In the genomic region with DNA sequence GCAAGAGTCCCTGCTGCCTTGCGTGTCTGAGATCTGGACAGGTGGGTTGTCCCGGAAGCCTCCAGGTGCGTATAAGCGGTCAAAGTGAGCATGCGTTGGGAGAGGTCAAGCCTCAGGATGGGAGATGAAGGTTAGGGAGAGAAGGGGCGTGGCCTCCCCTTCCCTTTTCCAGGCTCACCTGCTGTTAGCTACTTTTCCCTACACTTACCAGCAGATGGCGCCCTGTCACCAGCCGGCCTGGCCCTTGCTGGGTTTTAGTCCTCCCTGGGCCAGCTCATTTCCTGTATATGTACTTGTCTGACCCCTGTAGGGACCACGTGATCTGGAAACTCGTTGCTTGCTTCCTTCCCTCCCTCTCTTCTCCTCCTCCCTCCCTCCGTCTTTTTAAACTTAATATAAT, we compare ENCODE assay signal across 8 mouse cellular contexts. TPM values are rescaled to one million over a fixed set of nuclear protein-coding genes. Genes with fewer than 3 reads are reported as not detected.
A peak's percentile ranks its signal among the peaks of the same experiment; 100 is the strongest.
DNase-seq lines count a peak whose midpoint lies in the region; ATAC-seq lines count a peak whose summit lies in the region.

No protein-coding gene starts in this region.

- no peak overlapping the region for H3K4me2 ChIP-seq in neural tube, embryonic 15.5 days
- H3K4me2 ChIP-seq in embryonic facial prominence, embryonic 11.5 days (ENCODE audit: low read depth, low read length) = no peak overlapping the region
- H3K4me2 ChIP-seq in midbrain, embryonic 16.5 days (ENCODE audit: low read length) = no peak overlapping the region

- 13% methylated on average over 11 of the region's 11 CpGs for WGBS in neural tube, embryonic 15.5 days
- WGBS in embryonic facial prominence, embryonic 11.5 days = 4% methylated on average over 11 of the region's 11 CpGs
- WGBS in limb, embryonic 10.5 days = 8% methylated on average over 11 of the region's 11 CpGs
- WGBS in midbrain, embryonic 16.5 days = 8% methylated on average over 11 of the region's 11 CpGs

- no peaks in the 10 kb centered on the region for H3K36me3 ChIP-seq in neural tube, embryonic 15.5 days
- no peaks in the 10 kb centered on the region for H3K36me3 ChIP-seq in embryonic facial prominence, embryonic 11.5 days (replicated peaks; ENCODE audit: control insufficient read depth, insufficient read depth, low read depth, low read length)
- H3K36me3 ChIP-seq in limb, embryonic 10.5 days = no peaks in the 10 kb centered on the region
- no peaks in the 10 kb centered on the region for H3K36me3 ChIP-seq in midbrain, embryonic 16.5 days (ENCODE audit: control insufficient read depth, insufficient read depth, low read length)

- H3K9me3 ChIP-seq in neural tube, embryonic 15.5 days (replicated peaks) = no peaks in the 10 kb centered on the region
- H3K9me3 ChIP-seq in embryonic facial prominence, embryonic 11.5 days (replicated peaks; ENCODE audit: control insufficient read depth, low read length) = no peaks in the 10 kb centered on the region
- H3K9me3 ChIP-seq in limb, embryonic 10.5 days (replicated peaks) = no peaks in the 10 kb centered on the region
- no peaks in the 10 kb centered on the region for H3K9me3 ChIP-seq in midbrain, embryonic 16.5 days (replicated peaks; ENCODE audit: control insufficient read depth, low read length, poor library complexity, severe bottlenecking)

- no peak overlapping the region for H3K4me3 ChIP-seq in neural tube, embryonic 15.5 days (replicated peaks)
- H3K4me3 ChIP-seq in embryonic facial prominence, embryonic 11.5 days (ENCODE audit: low read depth, low read length) = no peak overlapping the region
- no peak overlapping the region for H3K4me3 ChIP-seq in limb, embryonic 10.5 days
- no peak overlapping the region for H3K4me3 ChIP-seq in midbrain, embryonic 16.5 days (ENCODE audit: low read depth, low read length)

- no peaks in the 10 kb centered on the region for H3K27me3 ChIP-seq in neural tube, embryonic 15.5 days (replicated peaks)
- H3K27me3 ChIP-seq in embryonic facial prominence, embryonic 11.5 days (ENCODE audit: control insufficient read depth, insufficient read depth, low read length) = no peaks in the 10 kb centered on the region
- H3K27me3 ChIP-seq in limb, embryonic 10.5 days (ENCODE audit: low read depth, poor library complexity, severe bottlenecking) = no peaks in the 10 kb centered on the region
- no peaks in the 10 kb centered on the region; the same call in 1 of the 2 replicates for H3K27me3 ChIP-seq in midbrain, embryonic 16.5 days (ENCODE audit: control insufficient read depth, insufficient read depth, low read depth, low read length)

- H3K4me1 ChIP-seq in neural tube, embryonic 15.5 days = 0 out of 2 replicates have a peak, but pooled peaks cover 6% of the 10 kb centered on the region
- peaks cover 10% of the 10 kb centered on the region for H3K4me1 ChIP-seq in embryonic facial prominence, embryonic 11.5 days (ENCODE audit: control insufficient read depth, insufficient read depth, low read length)
- peaks cover 23% of the 10 kb centered on the region for H3K4me1 ChIP-seq in limb, embryonic 10.5 days
- H3K4me1 ChIP-seq in midbrain, embryonic 16.5 days (ENCODE audit: control insufficient read depth, insufficient read depth, low read length) = peaks cover 4% of the 10 kb centered on the region; the same call in 1 of the 2 replicates

- DNase-seq in neural tube, embryonic 10.5 days (ENCODE audit: extremely low spot score, low spot score) = peak; percentile 84
- peak; percentile 87 for DNase-seq in embryonic facial prominence, embryonic 11.5 days (ENCODE audit: low spot score)
- peak; percentile 80 to 84 for DNase-seq in heart, adult 18-20 months
- DNase-seq in kidney, adult 18-20 months = peak; percentile 78
- peak; percentile 88 for DNase-seq in limb, embryonic 10.5 days (ENCODE audit: low spot score)
- peak; percentile 64 to 71 for DNase-seq in spleen, postnatal 36 days (ENCODE audit: low spot score in 2 of 2)

- no peak overlapping the region for H3K9ac ChIP-seq in neural tube, embryonic 15.5 days (replicated peaks)
- no peak overlapping the region for H3K9ac ChIP-seq in embryonic facial prominence, embryonic 11.5 days (replicated peaks; ENCODE audit: low read length)
- H3K9ac ChIP-seq in midbrain, embryonic 16.5 days (ENCODE audit: low read depth, low read length) = no peak overlapping the region

- H3K27ac ChIP-seq in neural tube, embryonic 15.5 days (replicated peaks) = no peak overlapping the region
- H3K27ac ChIP-seq in embryonic facial prominence, embryonic 11.5 days (replicated peaks; ENCODE audit: low read depth, low read length) = no peak overlapping the region
- no peak overlapping the region for H3K27ac ChIP-seq in limb, embryonic 10.5 days
- no peak overlapping the region for H3K27ac ChIP-seq in midbrain, embryonic 16.5 days (ENCODE audit: low read length)

- no peak; the same call in 1 of the 2 replicates for ATAC-seq in neural tube, embryonic 15.5 days (ENCODE audit: low FRiP score)
- ATAC-seq in embryonic facial prominence, embryonic 11.5 days (replicated peaks; ENCODE audit: insufficient number of reproducible peaks, low FRiP score, low TSS enrichment, low read depth) = 0 out of 2 replicates have a peak, but pooled peaks have one; percentile 42
- peak; percentile 52; the same call in 1 of the 2 replicates for ATAC-seq in midbrain, embryonic 16.5 days

RNA-seq across cellular contexts. Expression of gene Lrrc20, which starts 16.4 kb away (rescaled TPM):
- 12.1 and 14.5 TPM in 2 replicates for polyA plus RNA-seq in neural tube, embryonic 15.5 days (2015; fragmentation: Nextera tagmentation; extraction: Ambion mirVana)
- polyA plus RNA-seq in embryonic facial prominence, embryonic 11.5 days (2014; fragmentation: Nextera tagmentation; extraction: Ambion mirVana) = 11.1 and 11.6 TPM in 2 replicates
- total RNA-seq in heart, adult 18-20 months (2021) = 10 to 100 TPM; 32.8 to 39.8 TPM
- polyA plus RNA-seq in limb, embryonic 10.5 days (2016; fragmentation: Nextera tagmentation; extraction: Ambion mirVana) = 10.9 and 11.4 TPM in 2 replicates
- polyA plus RNA-seq in midbrain, embryonic 16.5 days (2015; fragmentation: Nextera tagmentation; extraction: Ambion mirVana) = 14.6 and 15.7 TPM in 2 replicates

RNA-seq across cellular contexts. Expression of gene Eif4ebp2, which starts 39.6 kb away (rescaled TPM):
- polyA plus RNA-seq in neural tube, embryonic 15.5 days (2015; fragmentation: Nextera tagmentation; extraction: Ambion mirVana) = 44.1 and 57.0 TPM in 2 replicates
- 27.8 and 35.2 TPM in 2 replicates for polyA plus RNA-seq in embryonic facial prominence, embryonic 11.5 days (2014; fragmentation: Nextera tagmentation; extraction: Ambion mirVana)
- total RNA-seq in heart, adult 18-20 months (2021) = 10 to 100 TPM; 63.9 to 82.2 TPM
- polyA plus RNA-seq in limb, embryonic 10.5 days (2016; fragmentation: Nextera tagmentation; extraction: Ambion mirVana) = 83.2 and 85.7 TPM in 2 replicates
- 36.9 and 49.2 TPM in 2 replicates for polyA plus RNA-seq in midbrain, embryonic 16.5 days (2015; fragmentation: Nextera tagmentation; extraction: Ambion mirVana)
